In the genomic region with DNA sequence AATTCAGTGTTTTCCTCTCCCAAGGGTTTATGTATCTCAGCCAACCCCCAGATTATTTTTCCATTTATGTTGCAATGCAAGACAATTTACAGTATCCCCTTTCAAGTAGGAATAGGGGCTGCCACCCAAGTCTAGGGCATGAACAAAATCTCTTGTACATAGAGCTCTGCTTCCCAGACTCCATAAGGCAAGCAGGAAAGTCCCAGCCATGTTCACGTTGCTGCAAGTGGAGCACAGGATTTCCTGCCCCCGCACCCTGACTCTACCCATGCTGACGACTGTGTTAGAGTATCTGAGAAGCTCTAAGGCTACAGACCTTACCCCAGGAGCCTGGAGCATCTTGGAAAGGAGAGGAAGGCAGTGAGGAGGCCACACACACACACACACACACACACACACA, we compare ENCODE assay signal across 10 mouse cellular contexts. TPM values are rescaled to one million over a fixed set of nuclear protein-coding genes. Genes with fewer than 3 reads are reported as not detected.
DNase-seq lines count a peak whose midpoint lies in the region; ATAC-seq and TF ChIP-seq lines count a peak whose summit lies in the region.
"Had no signal": no experiment of that assay in that cellular context is flagged by ENCODE, and none has a peak within 500 bp of the region (broad histone marks: within the 10 kb centered on the region; RNA-seq: fewer than 3 reads in every experiment).

No protein-coding gene starts in this region.

- no peak for ATAC-seq in kidney, embryonic 14.5 days (ENCODE audit: low FRiP score, low TSS enrichment)
- ATAC-seq in heart, postnatal 0 days (ENCODE audit: insufficient read depth, low read depth) = peak; percentile 24; the same call in 1 of the 2 replicates
- ATAC-seq in midbrain, embryonic 15.5 days (replicated peaks) = no peak

- WGBS in kidney, embryonic 14.5 days = 40% methylated on average over 3 of the region's 3 CpGs
- WGBS in heart, postnatal 0 days = 21% methylated on average over 3 of the region's 3 CpGs
- WGBS in midbrain, embryonic 15.5 days = 62% methylated on average over 3 of the region's 3 CpGs

- no peak overlapping the region for H3K4me3 ChIP-seq in kidney, embryonic 14.5 days (ENCODE audit: low read length)
- no peak overlapping the region for H3K4me3 ChIP-seq in brown adipose tissue, adult 24 weeks (ENCODE audit: insufficient read depth, low read depth, low read length)
- H3K4me3 ChIP-seq in heart, postnatal 0 days (ENCODE audit: low read depth, low read length) = no peak overlapping the region
- H3K4me3 ChIP-seq in midbrain, embryonic 15.5 days = no peak overlapping the region

- no peaks in the 10 kb centered on the region for H3K27me3 ChIP-seq in kidney, embryonic 14.5 days (ENCODE audit: control insufficient read depth, insufficient read depth, low read length)
- no peaks in the 10 kb centered on the region for H3K27me3 ChIP-seq in heart, postnatal 0 days (ENCODE audit: control insufficient read depth, insufficient read depth, low read length)
- no peaks in the 10 kb centered on the region for H3K27me3 ChIP-seq in midbrain, embryonic 15.5 days (replicated peaks)

- no peak for TF ChIP-seq EP300 in heart, postnatal 0 days (IDR thresholded peaks at IDR 0.05; ENCODE audit: low read depth)

- no peaks in the 10 kb centered on the region for H3K36me3 ChIP-seq in kidney, embryonic 14.5 days (ENCODE audit: control insufficient read depth, insufficient read depth, low read length)
- H3K36me3 ChIP-seq in heart, postnatal 0 days (replicated peaks; ENCODE audit: control insufficient read depth, insufficient read depth, low read length) = no peaks in the 10 kb centered on the region
- H3K36me3 ChIP-seq in midbrain, embryonic 15.5 days (replicated peaks) = no peaks in the 10 kb centered on the region

- peaks cover 15% of the 10 kb centered on the region for H3K4me1 ChIP-seq in kidney, embryonic 14.5 days (ENCODE audit: control insufficient read depth, insufficient read depth, low read length)
- H3K4me1 ChIP-seq in brown adipose tissue, adult 24 weeks (ENCODE audit: control insufficient read depth, insufficient read depth, insufficient read length, low read length) = peaks cover 12% of the 10 kb centered on the region
- peaks cover 34% of the 10 kb centered on the region for H3K4me1 ChIP-seq in heart, postnatal 0 days (ENCODE audit: control insufficient read depth, insufficient read depth)
- peaks cover 8% of the 10 kb centered on the region; the same call in 1 of the 2 replicates for H3K4me1 ChIP-seq in midbrain, embryonic 15.5 days

- no peak overlapping the region for H3K4me2 ChIP-seq in kidney, embryonic 14.5 days (replicated peaks; ENCODE audit: low read depth, low read length)
- no peak overlapping the region for H3K4me2 ChIP-seq in heart, postnatal 0 days (ENCODE audit: low read depth, low read length)
- H3K4me2 ChIP-seq in midbrain, embryonic 15.5 days = no peak overlapping the region

- no peak overlapping the region for H3K9ac ChIP-seq in kidney, embryonic 14.5 days (ENCODE audit: low read depth, low read length)
- no peak overlapping the region for H3K9ac ChIP-seq in heart, postnatal 0 days (replicated peaks; ENCODE audit: low read depth, low read length)
- H3K9ac ChIP-seq in midbrain, embryonic 15.5 days = no peak overlapping the region

- H3K9me3 ChIP-seq in kidney, embryonic 14.5 days (ENCODE audit: control insufficient read depth, low read length) = no peaks in the 10 kb centered on the region
- H3K9me3 ChIP-seq in heart, postnatal 0 days (replicated peaks; ENCODE audit: control insufficient read depth, low read length) = no peaks in the 10 kb centered on the region
- H3K9me3 ChIP-seq in midbrain, embryonic 15.5 days = no peaks in the 10 kb centered on the region

- no peak for DNase-seq in kidney, postnatal 36 days
- no peak for DNase-seq in heart, postnatal 0 days (ENCODE audit: low spot score)
- no peak for DNase-seq in retina, postnatal 1 day
- no peak for DNase-seq in left cerebral cortex, adult 9 months (ENCODE audit: low spot score in 2 of 2)
- DNase-seq in gastrocnemius, adult 8-10 months (ENCODE audit: low spot score in 2 of 2) = no peak
- DNase-seq: cerebellum, adult 11-12 months had no signal

- TF ChIP-seq CTCF in heart, postnatal 0 days (IDR thresholded peaks at IDR 0.05; ENCODE audit: low read depth) = no peak

- peak overlapping the region; percentile 18; the same call in 1 of the 2 replicates for H3K27ac ChIP-seq in kidney, embryonic 14.5 days (ENCODE audit: low read depth, low read length)
- H3K27ac ChIP-seq in brown adipose tissue, adult 24 weeks (replicated peaks; ENCODE audit: low read depth, low read length) = 0 out of 2 replicates have a peak overlapping the region, but pooled peaks have one; percentile 26
- H3K27ac ChIP-seq in heart, postnatal 0 days (ENCODE audit: low read depth) = peak overlapping the region; percentile 89
- peak overlapping the region; percentile 55; the same call in 1 of the 2 replicates for H3K27ac ChIP-seq in midbrain, embryonic 15.5 days

RNA-seq across cellular contexts. Expression of gene Traf3ip3, which starts 11.7 kb away (rescaled TPM):
- 0.50 and 1.6 TPM in 2 replicates for polyA plus RNA-seq in kidney, embryonic 14.5 days (2014; fragmentation: Nextera tagmentation; extraction: Ambion mirVana)
- polyA plus RNA-seq in brown adipose tissue, adult 24 weeks (2012; ENCODE audit: insufficient read depth, insufficient read length, missing spikeins) = not detected in 2 replicates
- total RNA-seq in heart, postnatal 0 days (2014; rRNA removed; ENCODE audit: low replicate concordance) = 0.08 and 0.61 TPM in 2 replicates
- 0.54 and 0.79 TPM in 2 replicates for polyA plus RNA-seq in heart, postnatal 0 days (2015; fragmentation: Nextera tagmentation; extraction: Ambion mirVana)
- 0.85 and 1.6 TPM in 2 replicates for polyA plus RNA-seq in midbrain, embryonic 15.5 days (2015; fragmentation: Nextera tagmentation; extraction: Ambion mirVana)
- total RNA-seq in gastrocnemius, adult 8-10 months (2022) = 1 to 10 TPM in 1 of 4 experiments, under 1 TPM in 3; 0.48 to 2.0 (median 0.74) TPM

RNA-seq across cellular contexts. Expression of gene Lamb3, which starts 17.7 kb away (rescaled TPM):
- 0.29 and 0.49 TPM in 2 replicates for polyA plus RNA-seq in kidney, embryonic 14.5 days (2014; fragmentation: Nextera tagmentation; extraction: Ambion mirVana)
- 6.8 and 10.4 TPM in 2 replicates for polyA plus RNA-seq in brown adipose tissue, adult 24 weeks (2012; ENCODE audit: insufficient read depth, insufficient read length, missing spikeins)
- total RNA-seq in heart, postnatal 0 days (2014; rRNA removed; ENCODE audit: low replicate concordance) = 9.8 and 19.2 TPM in 2 replicates
- 6.0 and 8.1 TPM in 2 replicates for polyA plus RNA-seq in heart, postnatal 0 days (2015; fragmentation: Nextera tagmentation; extraction: Ambion mirVana)
- 0.54 and 1.1 TPM in 2 replicates for polyA plus RNA-seq in midbrain, embryonic 15.5 days (2015; fragmentation: Nextera tagmentation; extraction: Ambion mirVana)
- total RNA-seq in gastrocnemius, adult 8-10 months (2022) = 1 to 10 TPM; 2.1 to 5.0 (median 2.5) TPM

RNA-seq across cellular contexts. Expression of gene A130010J15Rik, which starts 21.9 kb away (rescaled TPM):
- 13.1 and 16.0 TPM in 2 replicates for polyA plus RNA-seq in kidney, embryonic 14.5 days (2014; fragmentation: Nextera tagmentation; extraction: Ambion mirVana)
- polyA plus RNA-seq in brown adipose tissue, adult 24 weeks (2012; ENCODE audit: insufficient read depth, insufficient read length, missing spikeins) = 2.9 and 3.9 TPM in 2 replicates
- 17.7 and 23.2 TPM in 2 replicates for total RNA-seq in heart, postnatal 0 days (2014; rRNA removed; ENCODE audit: low replicate concordance)
- 9.8 and 11.3 TPM in 2 replicates for polyA plus RNA-seq in heart, postnatal 0 days (2015; fragmentation: Nextera tagmentation; extraction: Ambion mirVana)
- polyA plus RNA-seq in midbrain, embryonic 15.5 days (2015; fragmentation: Nextera tagmentation; extraction: Ambion mirVana) = 11.4 and 12.8 TPM in 2 replicates
- total RNA-seq in gastrocnemius, adult 8-10 months (2022) = 1 to 10 TPM; 2.6 to 4.8 (median 3.0) TPM

RNA-seq across cellular contexts. Expression of gene Irf6, which starts 36.9 kb away (rescaled TPM):
- 7.4 and 16.1 TPM in 2 replicates for polyA plus RNA-seq in kidney, embryonic 14.5 days (2014; fragmentation: Nextera tagmentation; extraction: Ambion mirVana)
- polyA plus RNA-seq in brown adipose tissue, adult 24 weeks (2012; ENCODE audit: insufficient read depth, insufficient read length, missing spikeins) = 0.24 TPM in 1 of 2 replicates, not detected in the other
- total RNA-seq in heart, postnatal 0 days (2014; rRNA removed; ENCODE audit: low replicate concordance) = 3.4 and 6.6 TPM in 2 replicates
- 2.2 and 2.5 TPM in 2 replicates for polyA plus RNA-seq in heart, postnatal 0 days (2015; fragmentation: Nextera tagmentation; extraction: Ambion mirVana)
- 0.74 and 0.81 TPM in 2 replicates for polyA plus RNA-seq in midbrain, embryonic 15.5 days (2015; fragmentation: Nextera tagmentation; extraction: Ambion mirVana)
- 1 to 10 TPM in 1 of 4 experiments, under 1 TPM in 3; 0.44 to 1.1 (median 0.63) TPM for total RNA-seq in gastrocnemius, adult 8-10 months (2022)
- total RNA-seq: monocyte, adult 5-6 weeks had no signal

RNA-seq across cellular contexts. Expression of gene Diexf, which starts 59.7 kb away (rescaled TPM):
- polyA plus RNA-seq in kidney, embryonic 14.5 days (2014; fragmentation: Nextera tagmentation; extraction: Ambion mirVana) = 9.0 and 11.0 TPM in 2 replicates
- 7.8 and 10.9 TPM in 2 replicates for polyA plus RNA-seq in brown adipose tissue, adult 24 weeks (2012; ENCODE audit: insufficient read depth, insufficient read length, missing spikeins)
- 2.1 and 6.3 TPM in 2 replicates for total RNA-seq in heart, postnatal 0 days (2014; rRNA removed; ENCODE audit: low replicate concordance)
- 2.1 and 2.8 TPM in 2 replicates for polyA plus RNA-seq in heart, postnatal 0 days (2015; fragmentation: Nextera tagmentation; extraction: Ambion mirVana)
- 9.0 and 9.8 TPM in 2 replicates for polyA plus RNA-seq in midbrain, embryonic 15.5 days (2015; fragmentation: Nextera tagmentation; extraction: Ambion mirVana)
- 10 to 100 TPM in 1 of 4 experiments, 1 to 10 TPM in 3; 6.6 to 10.2 (median 8.1) TPM for total RNA-seq in gastrocnemius, adult 8-10 months (2022)

Comparison
In these comparisons a context has a peak if more than half of its experiments do, and no peak if none do; other contexts are left out.
1. H3K27ac ChIP-seq: peak in every context shown above with its lines; median percentile 89 in heart, postnatal 0 days; 55 in midbrain, embryonic 15.5 days; 26 in brown adipose tissue, adult 24 weeks; 18 in kidney, embryonic 14.5 days.